Mouse (Mus musculus): ENCODE measurements around the gene F10. TPM values are rescaled to one million over a fixed set of nuclear protein-coding genes. Genes with fewer than 3 reads are reported as not detected.
A peak's percentile ranks its signal among the peaks of the same experiment; 100 is the strongest.

F10 gene
- polyA plus RNA-seq, 1 experiment from 2014 or later: 5.3 TPM

- Histone ChIP-seq H3K4me1 (replicated peaks; ENCODE audit: insufficient read depth, low read length) (no peaks in the 10 kb centered on the region), H3K4me2 (ENCODE audit: low read length) (no peak overlapping the region), H3K4me3 (replicated peaks; ENCODE audit: low read depth, low read length) (no peak overlapping the region), H3K9ac (ENCODE audit: low read depth, low read length) (no peak overlapping the region), H3K27me3 (ENCODE audit: insufficient read depth, low read length) (no peaks in the 10 kb centered on the region), H3K27ac (no peak overlapping the region), H3K9me3 (replicated peaks; ENCODE audit: low read length) (no peaks in the 10 kb centered on the region), H3K36me3 (ENCODE audit: insufficient read depth, low read length) (no peaks in the 10 kb centered on the region)
- no peak for TF ChIP-seq CTCF (IDR thresholded peaks at IDR 0.05; ENCODE audit: low read depth)
- DNase-seq (ENCODE audit: low spot score) (no peak), ATAC-seq (replicated peaks; ENCODE audit: low FRiP score, low read depth) (no peak)
- WGBS: 88% methylated on average over 4 of the region's 4 CpGs
Observed at GRCm38 (mm10) chr8:13041459-13041858, 4.4 kb downstream of the F10 start.

DNA sequence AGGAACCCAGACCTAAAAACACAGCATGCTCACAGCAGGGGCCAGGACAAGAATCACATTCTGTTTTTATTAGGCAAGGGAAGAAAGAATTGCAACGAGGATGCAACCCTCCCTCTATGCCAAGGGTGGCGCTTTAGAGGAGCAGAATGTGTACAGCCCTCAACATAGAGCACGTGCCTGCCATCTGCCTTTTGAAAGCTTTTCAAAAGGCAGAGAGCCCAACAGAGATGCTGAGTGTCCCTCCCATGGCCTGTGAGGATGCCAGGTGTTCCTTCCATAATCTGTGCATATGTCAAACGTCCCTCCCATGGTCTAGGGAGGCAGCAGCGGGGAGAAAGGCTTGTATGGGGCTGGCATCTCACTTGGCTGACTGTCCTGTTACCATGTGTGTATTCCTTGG lies 10.5 kb downstream of the F10 start:
- Histone ChIP-seq H3K4me1 (replicated peaks; ENCODE audit: insufficient read depth, low read length) (no peaks in the 10 kb centered on the region), H3K4me3 (replicated peaks; ENCODE audit: low read depth, low read length) (no peak overlapping the region), H3K36me3 (ENCODE audit: insufficient read depth, low read length) (no peaks in the 10 kb centered on the region), H3K27me3 (ENCODE audit: insufficient read depth, low read length) (no peaks in the 10 kb centered on the region), H3K27ac (no peak overlapping the region), H3K4me2 (ENCODE audit: low read length) (no peak overlapping the region), H3K9ac (ENCODE audit: low read depth, low read length) (no peak overlapping the region), H3K9me3 (replicated peaks; ENCODE audit: low read length) (no peaks in the 10 kb centered on the region)
- TF ChIP-seq CTCF (IDR thresholded peaks at IDR 0.05; ENCODE audit: low read depth): no peak
- no peak for DNase-seq (ENCODE audit: low spot score)
- WGBS: 64% methylated on average over 5 of the region's 5 CpGs
- ATAC-seq (replicated peaks; ENCODE audit: low FRiP score, low read depth): no peak

GRCm38 (mm10) chr8:13050550-13050949 lies 13.4 kb downstream of the F10 start:
- no peaks in the 10 kb centered on the region for H3K27me3 ChIP-seq (ENCODE audit: insufficient read depth, low read length)
- no peaks in the 10 kb centered on the region for H3K9me3 ChIP-seq (replicated peaks; ENCODE audit: low read length)
- H3K27ac ChIP-seq: no peak overlapping the region
- DNase-seq (ENCODE audit: low spot score) (no peak), ATAC-seq (replicated peaks; ENCODE audit: low FRiP score, low read depth) (no peak)
- H3K4me3 ChIP-seq (replicated peaks; ENCODE audit: low read depth, low read length): no peak overlapping the region
- H3K36me3 ChIP-seq (ENCODE audit: insufficient read depth, low read length): no peaks in the 10 kb centered on the region
- no peak overlapping the region for H3K9ac ChIP-seq (ENCODE audit: low read depth, low read length)
- 81% methylated on average over 10 of the region's 10 CpGs for WGBS
- no peak overlapping the region for H3K4me2 ChIP-seq (ENCODE audit: low read length)
- no peak for TF ChIP-seq CTCF (IDR thresholded peaks at IDR 0.05; ENCODE audit: low read depth)
- H3K4me1 ChIP-seq (replicated peaks; ENCODE audit: insufficient read depth, low read length): no peaks in the 10 kb centered on the region

- Histone ChIP-seq H3K9me3 (replicated peaks; ENCODE audit: low read length) (no peaks in the 10 kb centered on the region), H3K36me3 (ENCODE audit: insufficient read depth, low read length) (no peaks in the 10 kb centered on the region), H3K4me1 (replicated peaks; ENCODE audit: insufficient read depth, low read length) (no peaks in the 10 kb centered on the region), H3K9ac (ENCODE audit: low read depth, low read length) (no peak overlapping the region), H3K27me3 (ENCODE audit: insufficient read depth, low read length) (no peaks in the 10 kb centered on the region), H3K4me2 (ENCODE audit: low read length) (no peak overlapping the region), H3K27ac (no peak overlapping the region), H3K4me3 (replicated peaks; ENCODE audit: low read depth, low read length) (no peak overlapping the region)
- ATAC-seq (replicated peaks; ENCODE audit: low FRiP score, low read depth) (no peak; the same call in 1 of the 2 replicates), DNase-seq (ENCODE audit: low spot score) (no peak)
- no peak for TF ChIP-seq CTCF (IDR thresholded peaks at IDR 0.05; ENCODE audit: low read depth)
- WGBS: 68% methylated on average over 4 of the region's 4 CpGs
Observed at GRCm38 (mm10) chr8:13057351-13057750, 20.2 kb downstream of the F10 start.

GRCm38 (mm10) chr8:13060441-13061150 lies 23.5 kb downstream of the F10 start, which contains the start of gene Proz:
TSS of gene Proz (plus strand) at chr8:13060914.
- Histone ChIP-seq H3K27ac (peak within 1 kb of the TSS; percentile 62), H3K4me3 (replicated peaks; ENCODE audit: low read depth, low read length) (no peak within 1 kb of the TSS), H3K27me3 (ENCODE audit: insufficient read depth, low read length) (no peaks in the 10 kb centered on the region), H3K4me1 (replicated peaks; ENCODE audit: insufficient read depth, low read length) (no peaks in the 10 kb centered on the region), H3K9ac (ENCODE audit: low read depth, low read length) (no peak within 1 kb of the TSS), H3K9me3 (replicated peaks; ENCODE audit: low read length) (no peaks in the 10 kb centered on the region), H3K4me2 (ENCODE audit: low read length) (no peak within 1 kb of the TSS), H3K36me3 (ENCODE audit: insufficient read depth, low read length) (no peaks in the 10 kb centered on the region)
- peak; percentile 97 for ATAC-seq (replicated peaks; ENCODE audit: low FRiP score, low read depth)
- TF ChIP-seq CTCF (IDR thresholded peaks at IDR 0.05; ENCODE audit: low read depth): peak; percentile 15; the same call in 1 of the 2 replicates
- DNase-seq (ENCODE audit: low spot score): peak; percentile 9
- WGBS: 67% methylated on average over 17 of the region's 17 CpGs

DNA sequence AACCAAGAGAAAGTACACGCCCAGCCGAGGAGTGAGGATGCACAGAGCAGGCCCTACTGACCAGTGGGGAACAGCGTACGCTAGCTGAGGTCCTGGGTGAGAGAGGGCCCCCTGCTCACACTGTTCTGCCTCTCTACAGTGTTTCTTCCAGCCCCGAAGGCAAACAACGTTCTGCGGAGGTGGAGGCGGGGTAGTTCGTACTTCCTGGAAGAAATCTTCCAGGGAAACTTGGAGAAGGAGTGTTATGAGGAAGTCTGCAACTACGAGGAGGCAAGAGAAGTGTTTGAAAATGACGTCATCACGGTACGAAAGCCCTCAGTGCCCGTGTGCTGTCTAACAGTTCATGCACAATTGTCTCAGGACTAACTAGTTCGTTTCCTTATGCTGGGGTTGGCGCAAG lies 26.0 kb downstream of the F10 start:
- no peaks in the 10 kb centered on the region for H3K4me1 ChIP-seq (replicated peaks; ENCODE audit: insufficient read depth, low read length)
- no peaks in the 10 kb centered on the region for H3K36me3 ChIP-seq (ENCODE audit: insufficient read depth, low read length)
- H3K27ac ChIP-seq: no peak overlapping the region
- no peak for TF ChIP-seq CTCF (IDR thresholded peaks at IDR 0.05; ENCODE audit: low read depth)
- 68% methylated on average over 16 of the region's 16 CpGs for WGBS
- no peak overlapping the region for H3K4me3 ChIP-seq (replicated peaks; ENCODE audit: low read depth, low read length)
- H3K9me3 ChIP-seq (replicated peaks; ENCODE audit: low read length): no peaks in the 10 kb centered on the region
- H3K9ac ChIP-seq (ENCODE audit: low read depth, low read length): no peak overlapping the region
- H3K4me2 ChIP-seq (ENCODE audit: low read length): no peak overlapping the region
- no peaks in the 10 kb centered on the region for H3K27me3 ChIP-seq (ENCODE audit: insufficient read depth, low read length)
- ATAC-seq (replicated peaks; ENCODE audit: low FRiP score, low read depth) (no peak), DNase-seq (ENCODE audit: low spot score) (no peak)

GRCm38 (mm10) chr8:13073255-13073654 lies 36.1 kb downstream of the F10 start:
- ATAC-seq (replicated peaks; ENCODE audit: low FRiP score, low read depth) (no peak), DNase-seq (ENCODE audit: low spot score) (no peak)
- no peak overlapping the region for H3K9ac ChIP-seq (ENCODE audit: low read depth, low read length)
- no peak overlapping the region for H3K4me3 ChIP-seq (replicated peaks; ENCODE audit: low read depth, low read length)
- no peak overlapping the region for H3K4me2 ChIP-seq (ENCODE audit: low read length)
- H3K27ac ChIP-seq: no peak overlapping the region
- no peaks in the 10 kb centered on the region for H3K4me1 ChIP-seq (replicated peaks; ENCODE audit: insufficient read depth, low read length)
- no peaks in the 10 kb centered on the region for H3K9me3 ChIP-seq (replicated peaks; ENCODE audit: low read length)
- peaks cover 36% of the 10 kb centered on the region for H3K36me3 ChIP-seq (ENCODE audit: insufficient read depth, low read length)
- H3K27me3 ChIP-seq (ENCODE audit: insufficient read depth, low read length): no peaks in the 10 kb centered on the region
- 90% methylated on average over 11 of the region's 11 CpGs for WGBS
- no peak for TF ChIP-seq CTCF (IDR thresholded peaks at IDR 0.05; ENCODE audit: low read depth)
